Mouse (Mus musculus) liver, embryonic 14.5 days (tissue): ENCODE results near the gene Slc12a3. TPM values are rescaled to one million over a fixed set of nuclear protein-coding genes. Genes with fewer than 3 reads are reported as not detected.

ENCODE experiments used
- ATAC-seq: fragments of 200-750 bp; cut with Nextera tagmentation; 2 replicates; pipeline ENCODE4 v1.8.0; 2017; ENCODE audit warnings: moderate number of reproducible peaks, mild to moderate bottlenecking, moderate library complexity; ENCODE audit not compliant: insufficient read depth
- DNase-seq, 3 experiments: peaks; one replicate each; pipeline ENCODE4 v3.0.0-alpha.2; 2012 to 2013; ENCODE audit warnings: low read depth in 3 of 3, low spot score in 3 of 3
- H3K27ac ChIP-seq: fragments of 300-500 bp; sonication (generic); 2 replicates; pipeline ENCODE4 v1.5.1; 2014; ENCODE audit warnings: moderate library complexity, mild to moderate bottlenecking, control low read depth, inconsistent platforms
- H3K27me3 ChIP-seq: fragments of 300-500 bp; sonication (generic); 2 replicates; pipeline ENCODE4 v1.6.1; 2014; ENCODE audit warnings: mild to moderate bottlenecking, low read length, moderate library complexity; ENCODE audit not compliant: control insufficient read depth, insufficient read depth
- H3K36me3 ChIP-seq: fragments of 300-500 bp; sonication (generic); replicated peaks from 2 replicates; pipeline ENCODE4 v1.6.1; 2014; ENCODE audit warnings: low read depth; ENCODE audit not compliant: control insufficient read depth, insufficient read depth
- H3K4me1 ChIP-seq, 2 experiments: fragments of 200-500 bp in 1 of 2; fragments of 300-500 bp in 1 of 2; sonication (generic) in 1 of 2; replicated peaks; 2 replicates each; pipeline ENCODE4 v1.6.1; 2012 to 2014; ENCODE audit warnings: antibody characterized with exemption in 1 of 2, inconsistent platforms in 1 of 2, low read length in 1 of 2; ENCODE audit not compliant: control insufficient read depth in 2 of 2, insufficient read depth in 2 of 2
- H3K4me2 ChIP-seq: fragments of 300-500 bp; sonication (generic); 2 replicates; pipeline ENCODE4 v1.6.1; 2014; ENCODE audit warnings: low read depth, mild to moderate bottlenecking, control low read depth, moderate library complexity
- H3K4me3 ChIP-seq, 2 experiments: fragments of 200-500 bp in 1 of 2; fragments of 300-500 bp in 1 of 2; sonication (generic) in 1 of 2; 2 replicates each; pipeline ENCODE4 v1.5.1; 2012 to 2014; ENCODE audit warnings: low read depth in 2 of 2, low read length in 2 of 2, mild to moderate bottlenecking in 2 of 2, control low read depth in 1 of 2, inconsistent platforms in 1 of 2, moderate library complexity in 1 of 2; ENCODE audit not compliant: insufficient read depth in 1 of 2
- H3K9ac ChIP-seq: fragments of 300-500 bp; sonication (generic); replicated peaks from 2 replicates; pipeline ENCODE4 v1.6.1; 2014; ENCODE audit warnings: mild to moderate bottlenecking, control low read depth, moderate library complexity
- H3K9me3 ChIP-seq: fragments of 300-500 bp; sonication (generic); 2 replicates; pipeline ENCODE4 v1.6.1; 2016; ENCODE audit warnings: low read length, mixed read lengths; ENCODE audit not compliant: control insufficient read depth
- CTCF ChIP-seq: IDR thresholded peaks from 2 replicates; pipeline ENCODE4 v1.5.1; 2016; ENCODE audit warnings: antibody characterized with exemption, low read depth, control low read depth
- EP300 ChIP-seq: IDR thresholded peaks from 2 replicates; pipeline ENCODE4 v1.6.1; 2016; ENCODE audit warnings: antibody characterized with exemption, low read depth
- WGBS: fragments of 180-500 bp; shearing (Covaris S2); extraction: QIAGEN DNeasy Blood & Tissue Kit; methylation state at CpG from one replicate; pipeline ENCODE4 v1.1.7; 2014; ENCODE audit not compliant: insufficient replicate concordance; 5-methylcytosine and 5-hydroxymethylcytosine counted together
- polyA plus RNA-seq, 2 experiments: library from polyadenylated mRNA; depleted of rRNA in 1 of 2; stranded (reverse) in 1 of 2; unstranded in 1 of 2; fragments of >200 nt; fragmentation: Nextera tagmentation in 1 of 2; extraction: Ambion mirVana in 1 of 2; gene quantifications; 2 replicates each; pipeline versions ENCODE4 v1.2.1 to v1.2.3; 2012 to 2014

Gene Slc12a3
- polyA plus RNA-seq, 2 experiments, result 0.01 to 0.11 TPM

GRCm38 (mm10) chr8:94364686-94365312 is 35.8 kb downstream of the Slc12a3 start:
- ATAC-seq (no peak), DNase-seq (no peak)
- H3K4me1 ChIP-seq, result peaks cover 2 to 16% of the 10 kb centered on the region in 2 experiments; a peak in 3 of 4 replicates
- WGBS, result 69% methylated on average over 6 of the region's 6 CpGs
- TF ChIP-seq EP300, result no peak
- TF ChIP-seq CTCF, result no peak
- H3K4me3 ChIP-seq, result no peak overlapping the region
- H3K36me3 ChIP-seq, result no peaks in the 10 kb centered on the region
- H3K9me3 ChIP-seq, result no peaks in the 10 kb centered on the region
- no peak overlapping the region for H3K27ac ChIP-seq
- no peak overlapping the region for H3K9ac ChIP-seq
- no peak overlapping the region for H3K4me2 ChIP-seq
- H3K27me3 ChIP-seq, result no peaks in the 10 kb centered on the region

GRCm38 (mm10) chr8:94365410-94365981 is 36.5 kb downstream of the Slc12a3 start:
- TF ChIP-seq CTCF, result no peak
- no peak for TF ChIP-seq EP300
- Histone ChIP-seq H3K36me3 (no peaks in the 10 kb centered on the region), H3K27me3 (no peaks in the 10 kb centered on the region), H3K9me3 (no peaks in the 10 kb centered on the region), H3K4me3 (no peak overlapping the region), H3K9ac (no peak overlapping the region), H3K27ac (no peak overlapping the region), H3K4me2 (no peak overlapping the region), H3K4me1 (peaks cover 2 to 16% of the 10 kb centered on the region in 2 experiments; a peak in 3 of 4 replicates)
- ATAC-seq (peak; percentile 56), DNase-seq (no peak)
- 24% methylated on average over 9 of the region's 9 CpGs for WGBS

DNA sequence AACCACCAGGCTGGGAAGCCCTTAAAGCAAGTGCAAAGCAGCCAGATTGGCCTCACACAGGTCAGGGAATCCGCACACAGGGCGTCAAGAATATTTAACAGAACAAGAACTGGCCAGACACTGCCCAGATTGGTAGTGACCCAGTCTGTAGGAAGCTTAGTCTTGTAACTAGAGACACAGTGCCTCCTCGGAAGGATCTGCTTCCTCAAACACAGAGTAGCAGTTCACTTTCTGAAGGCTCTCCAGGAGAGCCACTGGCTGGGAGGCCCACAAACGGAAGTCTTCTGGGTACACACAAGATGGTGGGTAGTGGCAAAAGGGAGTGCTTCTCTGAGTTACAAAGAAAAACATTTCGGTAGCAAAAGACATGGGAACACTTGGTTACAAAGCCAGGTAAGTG is 41.8 kb downstream of the Slc12a3 start:
- H3K9me3 ChIP-seq, result no peaks in the 10 kb centered on the region
- ATAC-seq (no peak), DNase-seq (no peak)
- no peak overlapping the region for H3K4me2 ChIP-seq
- WGBS, result 54% methylated on average over 5 of the region's 5 CpGs
- peaks cover 12% of the 10 kb centered on the region in 2 experiments for H3K4me1 ChIP-seq
- no peak overlapping the region for H3K4me3 ChIP-seq
- TF ChIP-seq CTCF, result no peak
- no peak for TF ChIP-seq EP300
- H3K27me3 ChIP-seq, result no peaks in the 10 kb centered on the region
- no peak overlapping the region for H3K27ac ChIP-seq
- no peaks in the 10 kb centered on the region for H3K36me3 ChIP-seq
- no peak overlapping the region for H3K9ac ChIP-seq

DNA sequence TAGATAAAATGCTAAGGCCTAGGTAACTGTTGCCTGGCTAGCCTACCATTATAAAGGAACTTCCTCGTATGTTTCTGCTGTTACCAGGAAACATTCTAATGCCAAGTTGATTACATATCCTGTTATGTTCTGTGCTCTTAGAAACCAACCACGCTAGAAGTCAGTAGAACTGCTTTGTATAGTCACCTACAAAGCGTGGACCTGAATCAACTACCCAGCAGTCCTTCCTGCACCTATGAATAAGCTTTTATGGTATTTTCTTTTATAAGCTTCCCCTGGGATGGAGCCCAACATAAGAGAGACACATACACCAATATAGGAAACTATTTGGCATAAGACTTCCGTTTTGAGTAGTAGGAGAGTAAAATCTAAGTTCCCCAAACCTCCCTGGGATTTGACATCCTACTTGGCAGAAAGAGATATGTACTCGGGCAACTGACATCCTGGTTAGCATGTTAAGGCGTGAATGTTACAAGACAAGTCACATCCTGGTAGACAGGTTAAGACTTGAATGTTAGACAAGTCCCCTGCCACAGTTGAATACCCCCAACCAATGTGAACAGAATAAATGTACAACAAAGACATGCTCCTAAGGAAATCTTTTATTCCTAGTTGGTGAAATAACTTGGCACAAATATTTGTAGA is 44.1 kb downstream of the Slc12a3 start:
- Histone ChIP-seq H3K4me1 (peaks cover 18 to 27% of the 10 kb centered on the region in 2 experiments), H3K36me3 (no peaks in the 10 kb centered on the region), H3K27ac (no peak overlapping the region), H3K9ac (no peak overlapping the region), H3K4me3 (no peak overlapping the region), H3K27me3 (no peaks in the 10 kb centered on the region), H3K4me2 (no peak overlapping the region), H3K9me3 (no peaks in the 10 kb centered on the region)
- WGBS, result 38% methylated on average over 6 of the region's 6 CpGs
- ATAC-seq, result no peak
- no peak for TF ChIP-seq CTCF
- TF ChIP-seq EP300, result no peak
- no peak for DNase-seq

- H3K4me3 ChIP-seq, result peak overlapping the region; percentile 15 to 17; a peak in 1 of 4 replicates
- ATAC-seq (peak; percentile 77), DNase-seq (peak in 1 of 3 experiments; percentile 47)
- 5% methylated on average over 3 of the region's 3 CpGs for WGBS
- H3K36me3 ChIP-seq, result no peaks in the 10 kb centered on the region
- H3K4me2 ChIP-seq, result peak overlapping the region; percentile 63
- peaks cover 18 to 31% of the 10 kb centered on the region in 2 experiments for H3K4me1 ChIP-seq
- H3K27ac ChIP-seq, result peak overlapping the region; percentile 76
- H3K9ac ChIP-seq, result peak overlapping the region; percentile 62
- H3K9me3 ChIP-seq, result no peaks in the 10 kb centered on the region
- H3K27me3 ChIP-seq, result no peaks in the 10 kb centered on the region
- TF ChIP-seq EP300, result no peak
Measured at GRCm38 (mm10) chr8:94375551-94375991, 46.6 kb downstream of the Slc12a3 start.
